Mouse (Mus musculus) adrenal gland, adult (tissue): ENCODE measurements around the gene Ceacam9.
"Not testable (repeated sequence)": the region's sequence is repeated elsewhere in the genome, so short reads cannot be mapped to it uniquely, and the experiment has no call there.

Source experiments
- DNase-seq, 2 experiments: peaks; one replicate each; pipeline ENCODE4 v3.0.0; 2022 to 2023; ENCODE audit warnings: low spot score in 1 of 2; ENCODE audit not compliant: inconsistent age in 2 of 2

The Ceacam9 gene

DNA sequence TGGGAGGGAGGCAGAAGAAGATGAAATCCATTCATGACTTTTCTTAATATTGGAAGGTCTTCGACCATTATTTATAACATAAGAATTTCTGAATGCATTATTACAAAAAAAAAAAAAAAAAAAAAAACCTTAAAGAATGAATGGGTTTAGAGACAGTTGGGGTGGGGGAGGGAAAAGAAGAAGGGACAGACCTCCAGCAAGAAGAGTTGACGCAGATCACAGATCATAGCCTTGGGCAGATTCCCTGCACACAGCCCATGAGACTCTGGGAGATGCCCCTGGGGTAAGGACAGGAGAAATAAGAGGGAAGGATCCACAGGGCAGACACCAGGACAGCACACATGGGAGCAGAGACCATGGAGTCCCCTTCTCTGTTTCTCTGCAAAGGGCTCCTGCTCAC, at the start of gene Ceacam9:
Ceacam9 (plus strand) TSS at position 301 of the 400 bp plus-strand sequence.
- DNase-seq: no peak

DNA sequence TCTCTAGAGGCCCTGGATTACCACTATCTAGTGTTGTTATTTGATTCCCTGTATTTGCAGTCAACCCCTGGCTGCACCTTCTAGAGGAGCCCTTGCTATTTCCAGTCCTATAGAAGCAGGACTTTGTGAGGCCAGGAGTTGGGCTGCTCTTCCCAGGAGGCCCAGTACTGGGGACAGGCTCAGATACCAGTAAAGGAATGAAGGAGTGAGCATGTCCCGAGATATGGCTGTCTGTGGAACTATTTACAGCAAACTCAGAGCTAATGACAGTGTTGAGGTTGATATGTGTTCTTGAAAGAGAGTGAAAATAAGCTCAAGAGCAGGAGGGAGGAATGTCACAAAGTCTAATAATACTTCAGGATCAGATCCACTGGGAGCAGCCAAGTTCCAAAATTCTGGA, 47.9 kb upstream of the Ceacam9 start:
- no peak for DNase-seq

DNA sequence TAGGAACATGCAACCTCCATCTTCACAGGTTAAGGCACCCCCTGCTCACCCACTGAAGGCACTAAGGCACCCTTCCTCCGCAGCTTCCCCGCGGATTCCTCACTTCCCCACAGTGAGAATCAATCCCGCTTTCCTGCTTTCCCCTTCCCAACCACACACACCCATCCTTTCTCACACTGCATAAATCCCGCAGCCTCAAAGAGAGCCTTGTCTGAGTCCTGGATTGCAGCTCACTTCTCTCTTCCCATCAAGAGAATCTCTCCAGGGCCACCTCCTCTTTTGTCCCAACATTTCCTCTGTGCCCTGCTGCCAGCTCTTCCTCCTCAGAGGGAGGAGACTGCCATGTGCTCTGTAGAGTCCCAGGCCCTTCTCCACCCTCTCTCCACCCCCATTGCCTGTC, 47.0 kb upstream of the Ceacam9 start:
- not testable (repeated sequence) for DNase-seq

DNA sequence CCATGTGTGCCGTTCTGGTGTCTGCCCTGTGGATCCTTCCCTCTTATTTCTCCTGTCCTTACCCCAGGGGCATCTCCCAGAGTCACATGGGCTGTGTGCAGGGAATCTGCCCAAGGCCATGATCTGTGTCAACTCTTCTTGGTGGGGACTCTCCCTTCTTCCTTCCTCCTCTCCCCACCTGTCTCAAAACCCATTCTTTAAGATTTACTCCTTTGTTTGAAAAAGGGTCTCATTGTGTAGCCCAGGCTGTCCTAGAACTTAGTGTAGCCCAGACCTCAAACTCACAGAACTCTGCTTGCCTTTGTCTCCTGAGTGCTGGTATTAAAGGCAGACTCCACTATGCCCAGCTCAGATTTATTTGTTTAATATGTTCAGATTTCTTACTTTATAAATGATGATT, 46.1 kb upstream of the Ceacam9 start, which contains the start of gene Ceacam15:
Ceacam15 (minus strand) TSS at position 101 of the 400 bp plus-strand sequence.
- no peak for DNase-seq

DNA sequence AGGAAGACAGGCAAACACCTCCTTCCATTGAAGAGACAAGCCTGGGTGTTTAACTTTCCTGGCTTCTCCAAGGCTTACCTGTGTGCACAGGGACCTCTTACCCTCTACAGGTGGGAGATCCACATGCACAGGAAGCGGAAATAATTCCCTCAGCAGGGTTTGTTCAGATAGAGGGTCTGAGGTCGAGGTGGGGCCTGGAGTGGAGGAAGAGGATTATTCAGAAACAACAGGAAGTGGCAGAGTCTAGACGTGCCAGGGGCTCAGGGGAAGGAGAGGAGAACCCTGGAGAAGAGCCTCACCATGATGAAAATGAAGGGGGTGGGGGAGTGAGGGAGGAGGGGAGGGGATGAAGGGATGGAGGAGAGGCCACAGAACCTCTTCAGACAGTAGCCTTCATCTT, 41.5 kb upstream of the Ceacam9 start:
- not testable (repeated sequence) for DNase-seq

DNA sequence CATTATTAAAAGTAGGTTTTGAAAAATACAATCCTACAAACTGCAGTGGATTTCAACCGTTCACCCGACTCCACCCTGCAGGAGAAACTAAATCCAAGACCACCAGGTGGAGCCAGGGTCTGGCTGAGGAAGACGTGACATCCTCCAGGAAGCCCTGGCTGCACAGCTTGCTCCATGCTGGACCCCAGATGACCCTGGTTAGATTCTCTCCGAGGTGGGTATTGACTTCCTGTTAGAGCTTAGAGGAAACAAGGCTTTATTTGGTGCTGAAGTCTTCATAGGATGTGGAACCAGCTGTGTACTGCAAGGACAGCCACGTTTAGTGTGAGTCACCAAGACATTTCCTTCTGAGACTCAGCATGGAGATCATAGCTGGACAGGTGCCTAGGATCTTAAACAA, 32.5 kb upstream of the Ceacam9 start:
- DNase-seq: no peak

DNA sequence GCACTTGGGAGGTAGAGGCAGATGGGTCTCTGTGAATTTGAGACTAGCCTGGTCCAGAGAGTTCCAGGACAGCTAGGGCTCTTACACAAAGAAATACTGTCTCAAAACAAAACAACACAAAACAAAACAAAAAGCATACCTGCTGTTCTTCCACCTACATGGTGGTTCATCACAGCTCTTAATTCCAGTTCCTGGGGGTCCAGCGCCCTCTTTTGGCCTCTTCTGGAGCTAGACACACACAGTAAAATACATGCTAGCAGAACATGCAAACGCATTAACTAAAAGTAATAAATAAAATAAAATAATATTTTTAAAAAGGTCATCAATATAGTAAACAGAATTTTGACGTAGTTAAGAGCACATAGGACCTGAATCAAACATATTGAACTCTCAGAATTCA, 26.7 kb upstream of the Ceacam9 start:
- peak; percentile 39 to 68 for DNase-seq

DNA sequence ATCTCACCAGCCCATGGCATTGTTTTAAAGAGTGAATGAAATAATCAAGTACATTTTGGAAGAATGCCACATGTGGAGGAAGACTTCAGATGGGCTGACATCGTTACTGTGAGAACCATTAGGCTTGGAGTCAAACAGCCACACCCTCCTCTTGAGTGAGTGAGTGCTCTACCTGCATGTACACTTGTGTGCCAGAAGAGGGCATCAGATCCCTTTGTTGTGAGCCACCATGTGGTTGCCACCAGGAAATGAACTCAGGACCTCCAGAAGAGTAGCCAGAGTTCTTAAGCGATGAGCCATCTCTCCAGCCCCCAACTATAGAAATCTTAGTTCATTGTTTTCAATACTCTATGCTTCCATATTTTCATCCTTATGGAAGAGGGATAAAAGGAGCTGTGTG, 22.7 kb upstream of the Ceacam9 start:
- peak in 1 of 2 experiments; percentile 59 for DNase-seq

DNA sequence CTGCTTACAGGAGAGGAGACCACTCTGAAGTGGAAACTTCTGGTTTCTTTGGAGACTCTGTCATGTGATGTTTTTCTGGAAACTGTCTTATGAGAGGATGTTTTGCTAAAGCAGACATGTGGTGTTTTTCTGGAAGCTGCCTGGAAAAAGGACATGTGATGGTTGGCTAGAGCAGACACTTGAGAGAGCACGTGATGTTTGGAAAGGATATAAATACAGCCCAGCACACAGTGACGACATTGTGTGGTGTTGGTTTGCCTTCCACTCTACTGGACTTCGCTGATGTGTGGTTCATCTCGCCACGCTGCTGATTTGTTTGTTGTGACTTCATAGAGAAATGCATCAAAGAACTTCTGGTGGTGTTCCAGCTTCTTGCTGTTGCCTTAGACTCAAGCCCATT, 21.1 kb upstream of the Ceacam9 start:
- DNase-seq: no peak

DNA sequence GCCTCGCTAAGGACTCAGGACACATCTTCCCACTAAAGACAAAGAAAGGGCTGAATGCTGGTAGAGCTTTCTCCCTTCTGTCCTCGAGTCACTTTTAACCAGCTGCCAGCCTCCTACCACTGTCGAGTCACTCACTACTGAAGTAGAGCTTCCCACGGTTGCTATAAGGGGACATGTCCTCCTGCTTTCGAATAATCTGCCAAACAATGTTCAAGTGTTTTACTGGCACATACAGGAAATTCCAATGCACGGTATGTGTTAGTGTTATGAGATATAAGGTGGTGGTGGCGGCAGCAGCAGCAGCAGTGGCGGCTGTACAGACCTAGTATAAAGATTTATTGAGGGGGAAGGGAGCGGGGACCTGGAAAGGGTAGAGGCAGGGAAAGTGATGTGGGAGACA, 15.3 kb upstream of the Ceacam9 start:
- no peak for DNase-seq

DNA sequence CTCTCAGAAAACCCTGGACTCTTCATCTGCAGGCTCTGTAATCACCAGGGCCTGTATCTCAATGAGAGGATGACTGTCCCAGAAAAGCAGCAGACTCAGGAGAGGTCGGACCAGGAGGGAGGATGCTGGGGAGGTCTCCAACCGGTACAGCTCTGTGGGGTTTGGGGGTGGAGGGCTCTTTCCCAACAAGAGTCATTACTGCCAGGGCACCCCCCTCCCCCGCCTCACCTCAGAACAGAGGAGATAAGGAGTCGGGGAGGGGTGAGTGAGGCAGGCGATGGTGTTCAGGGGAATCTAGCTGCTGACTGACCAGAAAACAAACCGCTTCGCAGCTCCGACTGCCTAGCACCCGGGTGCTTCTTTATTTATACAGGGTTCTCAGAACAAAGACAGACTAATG, 13.5 kb upstream of the Ceacam9 start:
- no peak for DNase-seq

DNA sequence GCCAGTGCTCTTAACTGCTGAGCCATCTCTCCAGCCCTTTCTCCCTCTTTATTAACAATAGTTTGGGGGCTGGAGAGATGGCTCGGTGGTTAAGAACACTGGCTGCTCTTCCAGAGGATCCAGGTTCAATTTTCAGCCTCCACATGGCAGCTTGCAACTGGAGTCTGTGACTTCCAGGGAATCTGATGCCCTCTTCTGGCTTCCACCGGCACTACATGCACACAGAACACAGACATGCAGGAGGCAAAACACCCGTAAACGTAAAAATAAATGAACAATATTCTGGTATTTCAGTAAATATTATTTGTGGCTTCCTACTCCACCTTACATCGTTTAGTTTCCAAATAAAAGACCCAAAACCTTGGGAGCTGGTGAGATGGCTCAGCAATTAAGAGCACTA, 11.1 kb upstream of the Ceacam9 start:
- no peak for DNase-seq

DNA sequence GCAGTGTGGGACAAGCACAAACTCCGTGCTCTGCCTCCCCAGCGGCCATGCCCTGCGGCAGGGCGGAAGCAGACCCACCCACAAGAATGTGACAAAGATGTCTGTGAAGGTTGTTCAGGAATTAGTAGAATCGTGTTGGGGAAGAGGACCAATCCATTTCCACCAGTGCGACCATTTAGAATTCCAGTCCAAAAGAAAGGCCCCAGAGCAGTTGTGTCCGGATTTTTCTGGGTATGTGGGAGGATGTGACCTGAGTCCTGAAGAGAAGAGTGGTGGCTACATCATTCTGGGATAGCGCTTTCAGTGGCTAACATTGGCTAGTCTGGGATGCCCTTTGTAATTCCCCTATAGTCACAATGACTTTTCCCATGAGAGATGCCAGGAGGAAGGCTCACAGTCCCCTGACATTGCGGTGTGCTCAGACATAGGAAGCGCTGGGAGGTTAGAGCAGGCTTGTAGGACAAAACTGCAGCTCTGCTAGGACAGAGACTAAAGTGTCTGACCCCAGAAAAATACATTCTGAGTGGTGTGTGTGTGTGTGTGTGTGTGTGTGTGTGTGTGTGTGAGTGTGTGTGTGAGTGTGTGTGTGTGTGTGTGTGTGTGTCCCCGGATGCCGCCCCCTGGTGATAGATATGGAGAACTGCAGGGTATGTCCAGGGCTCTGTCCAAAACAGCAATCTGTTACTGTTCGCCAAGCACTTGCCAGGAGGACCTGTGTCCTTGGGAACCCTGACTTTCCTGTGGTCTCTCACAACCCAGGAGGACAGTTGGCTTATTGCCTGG, 8.9 kb upstream of the Ceacam9 start:
- no peak for DNase-seq

DNA sequence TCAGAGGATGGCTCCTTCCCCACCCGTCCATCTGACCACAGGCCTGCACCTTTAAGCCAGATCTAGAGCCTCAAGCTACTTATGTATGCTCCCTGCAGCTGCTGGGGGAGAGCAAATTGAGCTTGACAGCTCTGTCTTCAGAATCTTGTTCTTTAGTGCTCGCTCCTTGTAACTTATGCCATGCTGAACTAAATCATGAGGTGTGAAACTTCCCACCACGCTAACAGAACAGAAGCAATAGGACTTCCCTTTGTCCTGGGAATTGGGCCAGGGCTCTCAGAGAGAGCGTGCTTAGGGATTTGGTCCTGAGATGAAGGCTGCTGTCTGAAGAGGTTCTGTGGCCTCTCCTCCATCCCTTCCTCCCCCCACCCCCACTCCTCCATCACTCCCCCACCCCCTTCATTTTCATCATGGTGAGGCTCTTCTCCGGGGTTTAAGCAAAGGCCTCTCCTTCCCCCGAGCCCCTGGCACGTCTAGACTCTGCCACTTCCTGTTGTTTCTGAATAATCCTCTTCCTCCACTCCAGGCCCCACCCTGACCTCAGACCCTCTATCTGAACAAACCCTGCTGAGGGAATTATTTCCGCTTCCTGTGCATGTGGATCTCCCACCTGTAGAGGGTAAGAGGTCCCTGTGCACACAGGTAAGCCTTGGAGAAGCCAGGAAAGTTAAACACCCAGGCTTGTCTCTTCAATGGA, 5.1 kb upstream of the Ceacam9 start:
- not testable (repeated sequence) for DNase-seq

DNA sequence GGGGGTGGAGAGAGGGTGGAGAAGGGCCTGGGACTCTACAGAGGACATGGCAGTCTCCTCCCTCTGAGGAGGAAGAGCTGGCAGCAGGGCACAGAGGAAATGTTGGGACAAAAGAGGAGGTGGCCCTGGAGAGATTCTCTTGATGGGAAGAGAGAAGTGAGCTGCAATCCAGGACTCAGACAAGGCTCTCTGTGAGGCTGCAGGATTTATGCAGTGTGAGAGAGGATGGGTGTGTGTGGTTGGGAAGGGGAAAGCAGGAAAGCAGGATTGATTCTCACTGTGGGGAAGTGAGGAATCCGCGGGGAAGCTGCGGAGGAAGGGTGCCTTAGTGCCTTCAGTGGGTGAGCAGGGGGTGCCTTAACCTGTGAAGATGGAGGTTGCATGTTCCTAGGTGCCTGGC, 761 bp downstream of the Ceacam9 start:
- not testable (repeated sequence) for DNase-seq

DNA sequence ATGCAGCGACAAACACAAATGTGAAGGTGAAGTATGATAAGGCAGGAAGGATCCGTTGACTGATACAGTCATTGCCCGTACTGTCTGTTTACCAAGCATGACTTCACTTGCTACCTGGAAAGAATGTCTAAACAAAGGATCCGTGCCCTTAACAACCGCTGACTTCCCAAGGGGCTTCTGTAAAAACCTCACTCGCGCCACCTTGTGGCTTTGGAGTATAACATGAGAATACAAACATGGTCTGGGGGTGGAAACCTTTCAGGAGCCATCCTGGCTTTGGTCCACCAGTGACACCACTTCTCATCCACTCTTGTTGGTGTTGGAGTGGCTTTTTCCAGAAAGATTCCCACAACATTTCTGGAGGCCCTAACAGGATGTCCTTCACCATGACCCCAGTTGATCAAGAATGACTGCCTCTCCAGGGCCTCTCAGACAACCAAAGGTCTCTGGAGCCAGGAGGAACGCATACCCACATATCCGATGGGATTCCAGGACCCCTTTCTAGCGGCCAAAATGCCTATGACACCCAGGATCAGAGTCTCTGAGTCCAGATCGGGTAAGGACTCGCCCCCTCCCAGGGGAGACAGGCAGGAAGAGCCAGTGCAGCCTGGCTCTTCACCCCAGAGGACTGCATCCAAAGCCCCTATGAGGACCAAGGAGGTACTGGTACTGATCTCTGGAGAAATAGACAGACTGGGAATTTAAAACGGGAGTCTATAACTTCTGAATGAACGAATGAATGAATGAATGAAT, 7.0 kb downstream of the Ceacam9 start:
- peak; percentile 59 to 85 for DNase-seq

DNA sequence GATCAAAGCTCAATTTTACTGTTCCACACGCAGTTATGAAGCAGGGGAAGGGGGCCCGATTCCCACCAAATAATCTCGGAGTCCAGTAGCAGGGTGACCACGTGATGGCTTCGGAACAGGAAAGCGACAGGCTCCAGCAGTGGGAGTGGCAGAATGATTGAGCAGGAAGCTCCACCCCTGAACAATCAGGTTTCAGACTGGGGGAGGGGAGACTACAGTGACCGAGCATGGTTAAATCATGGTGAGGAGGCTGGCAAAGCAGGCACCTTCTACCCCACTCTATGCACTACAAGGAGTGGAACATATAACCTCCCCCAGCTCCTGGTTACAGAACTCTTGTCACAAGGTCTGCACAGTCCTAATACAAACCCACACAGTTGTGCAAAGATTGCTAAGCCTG, 7.8 kb downstream of the Ceacam9 start:
- peak in 1 of 2 experiments; percentile 58 for DNase-seq

DNA sequence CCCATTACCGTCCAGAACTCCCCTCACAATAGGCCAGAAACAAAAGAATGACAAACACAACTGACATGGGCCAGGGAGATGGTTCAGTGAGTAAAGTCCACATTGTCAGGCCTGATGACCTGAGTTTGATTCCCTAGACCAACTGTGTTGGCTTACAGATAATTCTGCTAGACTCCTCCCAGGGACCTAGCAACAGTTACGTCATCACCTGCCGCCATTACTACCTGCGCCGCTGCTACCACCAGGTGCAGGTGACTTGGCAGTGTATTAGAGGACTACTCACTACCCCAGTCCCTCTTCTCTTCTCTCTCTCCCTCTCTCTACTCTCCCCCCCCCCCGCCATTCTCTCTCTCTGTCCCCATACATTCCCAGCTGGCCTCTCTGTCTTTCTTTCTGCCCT, 9.1 kb downstream of the Ceacam9 start:
- no peak for DNase-seq

DNA sequence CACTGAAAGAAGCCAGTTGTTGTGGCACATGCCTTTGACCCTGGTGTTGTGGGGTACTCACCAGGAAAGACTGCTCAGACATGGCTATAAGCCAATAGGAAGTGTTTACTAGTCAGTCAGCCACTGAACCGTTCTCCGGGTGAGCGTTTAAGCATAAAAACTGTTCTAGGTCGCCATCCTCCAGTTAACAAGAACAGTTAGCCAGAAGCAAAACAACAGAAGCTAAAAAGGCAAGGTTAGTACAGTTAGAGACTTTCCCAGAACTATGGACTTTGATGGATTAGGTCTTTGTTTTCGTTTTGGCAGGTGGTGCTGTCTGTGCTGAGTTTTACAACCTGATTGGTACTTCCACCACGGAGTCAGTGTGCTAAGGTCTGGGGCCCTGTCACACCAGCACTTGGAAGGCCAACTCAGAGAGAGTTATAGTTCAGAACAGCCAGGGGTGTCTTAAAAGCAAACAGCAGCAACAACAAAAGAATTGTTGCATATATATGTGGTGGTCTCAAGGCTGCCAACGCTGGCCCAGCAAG, 10.2 kb downstream of the Ceacam9 start:
- DNase-seq: no peak

DNA sequence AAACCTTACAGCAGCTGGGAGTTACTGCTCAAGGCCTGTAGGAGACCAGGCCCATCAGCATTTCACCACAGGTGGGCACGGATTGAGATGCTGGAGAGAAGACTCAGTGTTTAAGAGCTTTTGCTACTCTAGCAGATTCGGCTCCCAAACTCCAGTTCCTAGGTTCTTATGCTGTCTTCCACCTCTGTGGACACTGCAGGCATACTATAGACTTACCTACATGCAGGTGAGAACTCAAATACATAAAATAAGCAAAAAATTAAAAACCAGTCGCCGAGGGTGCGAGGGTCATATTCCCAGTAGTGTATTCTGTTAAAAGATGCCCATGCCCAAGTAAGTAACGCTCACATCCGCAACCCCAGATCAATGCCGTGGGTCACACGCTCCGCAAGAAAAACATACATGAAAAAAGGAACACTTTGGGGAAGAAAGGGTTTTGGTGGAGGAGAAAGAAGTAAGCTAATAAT, 15.9 kb downstream of the Ceacam9 start:
- peak in 1 of 2 experiments; percentile 28 for DNase-seq

DNA sequence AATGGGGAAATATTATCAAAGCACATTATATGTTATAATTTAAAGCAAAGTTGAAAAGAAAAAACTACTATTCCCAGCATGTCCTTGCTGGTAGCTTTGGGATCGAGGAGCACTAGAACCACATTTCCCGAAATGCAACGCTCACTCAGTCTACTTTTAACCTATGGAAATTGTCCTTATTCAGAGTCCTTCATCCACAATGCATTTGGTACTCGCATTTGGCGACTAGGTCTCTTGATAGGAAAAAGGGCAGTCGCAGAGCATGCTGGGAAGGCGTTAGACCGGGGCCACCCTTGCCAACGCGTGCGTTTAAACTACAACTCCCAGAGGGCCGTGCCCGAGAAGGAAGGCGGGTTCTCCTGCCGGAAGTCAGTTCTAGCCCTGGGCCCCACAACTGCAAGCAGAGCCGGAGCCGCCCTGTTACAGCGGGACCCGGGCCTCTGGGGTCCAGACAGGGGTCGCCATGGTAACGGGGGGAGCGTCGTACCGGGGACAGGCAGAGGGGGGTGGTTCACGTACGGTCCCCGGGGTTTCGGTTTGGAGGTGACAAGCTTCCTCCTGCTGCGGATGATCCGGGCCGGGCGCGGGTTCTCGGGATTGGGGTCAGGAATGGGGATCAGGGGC, 16.5 kb downstream of the Ceacam9 start, which contains the start of gene Ap2s1:
Ap2s1 (plus strand) TSS at position 338 of the 624 bp plus-strand sequence.
- DNase-seq: peak; percentile 96 to 99
